Mouse (Mus musculus) thymus, postnatal 0 days (tissue): ENCODE data around the gene Omd. TPM values are rescaled to one million over a fixed set of nuclear protein-coding genes. Genes with fewer than 3 reads are reported as not detected.
"Not testable (repeated sequence)": the region's sequence is repeated elsewhere in the genome, so short reads cannot be mapped to it uniquely, and the experiment has no call there.

Source experiments
- DNase-seq: peaks from one replicate; pipeline ENCODE4 v3.0.0-alpha.2; 2015; ENCODE audit warnings: low spot score
- polyA plus RNA-seq: library from polyadenylated mRNA; unstranded; fragments of >200 nt; fragmentation: Nextera tagmentation; extraction: Ambion mirVana; gene quantifications from 2 replicates; pipeline ENCODE4 v1.2.1, GENCODE M21; 2015

The Omd gene
- 0.45 and 0.73 TPM in 2 replicates for polyA plus RNA-seq

- DNase-seq: no peak
These were observed at the start of gene Omd for GRCm38 (mm10) chr13:49581541-49582530. Omd (plus strand) TSS chr13:49582462.

- DNase-seq: no peak
These were observed 45.3 kb upstream of the Omd start for GRCm38 (mm10) chr13:49536946-49537345.

GRCm38 (mm10) chr13:49538693-49539092 is 43.6 kb upstream of the Omd start:
- DNase-seq: no peak

GRCm38 (mm10) chr13:49544279-49544678 is 38.0 kb upstream of the Omd start, which contains the start of gene Aspn:
Aspn (plus strand) TSS chr13:49544443.
- DNase-seq: no peak

- no peak for DNase-seq
These were observed 36.6 kb upstream of the Omd start for GRCm38 (mm10) chr13:49545646-49546045.

- no peak for DNase-seq
These were observed 35.7 kb upstream of the Omd start for GRCm38 (mm10) chr13:49546517-49546916.

GRCm38 (mm10) chr13:49547563-49548150 is 34.6 kb upstream of the Omd start:
- no peak for DNase-seq

GRCm38 (mm10) chr13:49549616-49550015 is 32.6 kb upstream of the Omd start:
- no peak for DNase-seq

GRCm38 (mm10) chr13:49554519-49554918 is 27.7 kb upstream of the Omd start:
- DNase-seq: no peak

- DNase-seq: no peak
These were observed 26.1 kb upstream of the Omd start for GRCm38 (mm10) chr13:49556203-49556602.

GRCm38 (mm10) chr13:49556924-49557323 is 25.3 kb upstream of the Omd start:
- DNase-seq: no peak

- DNase-seq: no peak
These were observed 23.1 kb upstream of the Omd start for GRCm38 (mm10) chr13:49559185-49559584.

GRCm38 (mm10) chr13:49560886-49561285 is 21.4 kb upstream of the Omd start:
- no peak for DNase-seq

GRCm38 (mm10) chr13:49564347-49564746 is 17.9 kb upstream of the Omd start:
- DNase-seq: no peak

GRCm38 (mm10) chr13:49570371-49570770 is 11.9 kb upstream of the Omd start:
- no peak for DNase-seq

- DNase-seq: no peak
These were observed 10.8 kb upstream of the Omd start for GRCm38 (mm10) chr13:49571418-49571817.

- DNase-seq: no peak
These were observed 1.6 kb downstream of the Omd start for GRCm38 (mm10) chr13:49583859-49584258.

GRCm38 (mm10) chr13:49584307-49585005 is 2.2 kb downstream of the Omd start:
- DNase-seq: no peak

- DNase-seq: no peak
These were observed 3.8 kb downstream of the Omd start for GRCm38 (mm10) chr13:49586062-49586461.

- not testable (repeated sequence) for DNase-seq
These were observed 20.3 kb downstream of the Omd start for GRCm38 (mm10) chr13:49602541-49602940.

GRCm38 (mm10) chr13:49603603-49604002 is 21.3 kb downstream of the Omd start:
- no peak for DNase-seq

- no peak for DNase-seq
These were observed 25.5 kb downstream of the Omd start, which contains the start of gene Ogn for GRCm38 (mm10) chr13:49607714-49608113. Ogn (plus strand) TSS chr13:49608046.
